Mouse (Mus musculus) forebrain, embryonic 13.5 days (tissue): Measurements from ENCODE around the gene Habp4. TPM values are rescaled to one million over a fixed set of nuclear protein-coding genes. Genes with fewer than 3 reads are reported as not detected.

Experiments
- ATAC-seq: fragments of 200-750 bp; cut with Nextera tagmentation; 2 replicates; pipeline ENCODE4 v1.8.0; 2017
- H3K27ac ChIP-seq: fragments of 300-500 bp; sonication (generic); 2 replicates; pipeline ENCODE4 v1.5.1; 2015; ENCODE audit warnings: inconsistent platforms, mild to moderate bottlenecking, moderate library complexity
- H3K27me3 ChIP-seq: fragments of 300-500 bp; sonication (generic); 2 replicates; pipeline ENCODE4 v1.6.1; 2015; ENCODE audit warnings: mild to moderate bottlenecking, inconsistent platforms
- H3K36me3 ChIP-seq: fragments of 300-500 bp; sonication (generic); 2 replicates; pipeline ENCODE4 v1.6.1; 2015; ENCODE audit warnings: mild to moderate bottlenecking, inconsistent platforms; ENCODE audit not compliant: poor library complexity, severe bottlenecking
- H3K4me1 ChIP-seq: fragments of 300-500 bp; sonication (generic); 2 replicates; pipeline ENCODE4 v1.6.1; 2015; ENCODE audit warnings: inconsistent platforms
- H3K4me2 ChIP-seq: fragments of 300-500 bp; sonication (generic); 2 replicates; pipeline ENCODE4 v1.6.1; 2015; ENCODE audit warnings: inconsistent platforms, mild to moderate bottlenecking, moderate library complexity
- H3K4me3 ChIP-seq: fragments of 300-500 bp; sonication (generic); 2 replicates; pipeline ENCODE4 v1.5.1; 2015; ENCODE audit warnings: mild to moderate bottlenecking, inconsistent platforms
- H3K9ac ChIP-seq: fragments of 300-500 bp; sonication (generic); 2 replicates; pipeline ENCODE4 v1.6.1; 2015; ENCODE audit warnings: mild to moderate bottlenecking, inconsistent platforms
- H3K9me3 ChIP-seq: fragments of 300-500 bp; sonication (generic); replicated peaks from 2 replicates; pipeline ENCODE4 v1.6.1; 2016; ENCODE audit warnings: inconsistent platforms
- WGBS: fragments of 180-500 bp; shearing (Covaris S2); methylation state at CpG from one replicate; pipeline ENCODE4 v1.1.7; 2015; 5-methylcytosine and 5-hydroxymethylcytosine counted together
- polyA plus RNA-seq: library from polyadenylated mRNA; unstranded; fragments of >200 nt; fragmentation: Nextera tagmentation; extraction: Ambion mirVana; gene quantifications from 2 replicates; pipeline ENCODE4 v1.2.1, GENCODE M21; 2015

Gene Habp4
- polyA plus RNA-seq, 1 experiment from 2014 or later, result 10.9 TPM

- Histone ChIP-seq H3K4me1 (peaks cover 11% of the 10 kb centered on the region), H3K4me3 (no peak overlapping the region), H3K36me3 (peaks cover 3% of the 10 kb centered on the region; the same call in 1 of the 2 replicates), H3K9ac (no peak overlapping the region), H3K4me2 (no peak overlapping the region), H3K27me3 (no peaks in the 10 kb centered on the region), H3K27ac (no peak overlapping the region), H3K9me3 (no peaks in the 10 kb centered on the region)
- no peak for ATAC-seq
- 87% methylated on average over 4 of the region's 4 CpGs for WGBS
Measured at GRCm38 (mm10) chr13:64180300-64180699, 18.7 kb downstream of the Habp4 start.

GRCm38 (mm10) chr13:64180888-64181287 lies 19.3 kb downstream of the Habp4 start:
- peaks cover 11% of the 10 kb centered on the region for H3K4me1 ChIP-seq
- no peaks in the 10 kb centered on the region for H3K27me3 ChIP-seq
- 83% methylated on average over 3 of the region's 3 CpGs for WGBS
- H3K4me3 ChIP-seq, result no peak overlapping the region
- H3K4me2 ChIP-seq, result no peak overlapping the region
- H3K36me3 ChIP-seq, result peaks cover 9% of the 10 kb centered on the region
- ATAC-seq, result no peak
- no peak overlapping the region for H3K27ac ChIP-seq
- H3K9ac ChIP-seq, result no peak overlapping the region
- H3K9me3 ChIP-seq, result no peaks in the 10 kb centered on the region

- Histone ChIP-seq H3K9ac (no peak overlapping the region), H3K9me3 (no peaks in the 10 kb centered on the region), H3K36me3 (peaks cover 15% of the 10 kb centered on the region), H3K4me3 (no peak overlapping the region), H3K27ac (no peak overlapping the region), H3K27me3 (no peaks in the 10 kb centered on the region), H3K4me2 (no peak overlapping the region), H3K4me1 (peaks cover 11% of the 10 kb centered on the region)
- ATAC-seq, result no peak
- WGBS, result 85% methylated on average over 2 of the region's 2 CpGs
Measured at GRCm38 (mm10) chr13:64182091-64182490, 20.5 kb downstream of the Habp4 start.

- ATAC-seq, result no peak
- Histone ChIP-seq H3K27ac (no peak overlapping the region), H3K27me3 (no peaks in the 10 kb centered on the region), H3K9me3 (no peaks in the 10 kb centered on the region), H3K9ac (no peak overlapping the region), H3K4me1 (peaks cover 8% of the 10 kb centered on the region), H3K4me2 (no peak overlapping the region), H3K36me3 (peaks cover 15% of the 10 kb centered on the region), H3K4me3 (no peak overlapping the region)
- WGBS, result 87% methylated on average over 4 of the region's 4 CpGs
Measured at GRCm38 (mm10) chr13:64183583-64183982, 22.0 kb downstream of the Habp4 start.

- ATAC-seq, result no peak
- Histone ChIP-seq H3K9me3 (no peaks in the 10 kb centered on the region), H3K4me1 (0 out of 2 replicates have a peak, but pooled peaks cover under 1% of the 10 kb centered on the region), H3K36me3 (peaks cover 15% of the 10 kb centered on the region), H3K4me2 (no peak overlapping the region), H3K27ac (no peak overlapping the region), H3K9ac (no peak overlapping the region), H3K27me3 (no peaks in the 10 kb centered on the region), H3K4me3 (no peak overlapping the region)
- WGBS, result 86% methylated on average over 10 of the region's 10 CpGs
Measured at GRCm38 (mm10) chr13:64184361-64184760, 22.7 kb downstream of the Habp4 start.

GRCm38 (mm10) chr13:64185176-64185575 lies 23.6 kb downstream of the Habp4 start:
- Histone ChIP-seq H3K4me1 (no peaks in the 10 kb centered on the region), H3K9me3 (no peaks in the 10 kb centered on the region), H3K27me3 (no peaks in the 10 kb centered on the region), H3K4me2 (no peak overlapping the region), H3K4me3 (no peak overlapping the region), H3K27ac (no peak overlapping the region), H3K36me3 (peaks cover 15% of the 10 kb centered on the region), H3K9ac (no peak overlapping the region)
- WGBS, result 83% methylated on average over 7 of the region's 7 CpGs
- ATAC-seq, result no peak

- Histone ChIP-seq H3K4me2 (no peak overlapping the region), H3K4me3 (no peak overlapping the region), H3K9ac (no peak overlapping the region), H3K27ac (no peak overlapping the region), H3K36me3 (peaks cover 15% of the 10 kb centered on the region), H3K9me3 (no peaks in the 10 kb centered on the region), H3K4me1 (no peaks in the 10 kb centered on the region), H3K27me3 (no peaks in the 10 kb centered on the region)
- ATAC-seq, result no peak
- WGBS, result 93% methylated on average over 9 of the region's 9 CpGs
Measured at GRCm38 (mm10) chr13:64185586-64185985, 24.0 kb downstream of the Habp4 start.

- no peak overlapping the region for H3K27ac ChIP-seq
- no peak for ATAC-seq
- WGBS, result 93% methylated on average over 4 of the region's 4 CpGs
- H3K9ac ChIP-seq, result no peak overlapping the region
- H3K4me1 ChIP-seq, result no peaks in the 10 kb centered on the region
- peaks cover 15% of the 10 kb centered on the region for H3K36me3 ChIP-seq
- no peak overlapping the region for H3K4me2 ChIP-seq
- H3K4me3 ChIP-seq, result no peak overlapping the region
- no peaks in the 10 kb centered on the region for H3K9me3 ChIP-seq
- H3K27me3 ChIP-seq, result no peaks in the 10 kb centered on the region
Measured at GRCm38 (mm10) chr13:64186516-64186915, 24.9 kb downstream of the Habp4 start.

- Histone ChIP-seq H3K27me3 (no peaks in the 10 kb centered on the region), H3K9me3 (no peaks in the 10 kb centered on the region), H3K4me1 (no peaks in the 10 kb centered on the region), H3K4me2 (no peak overlapping the region), H3K36me3 (peaks cover 15% of the 10 kb centered on the region), H3K4me3 (no peak overlapping the region), H3K9ac (no peak overlapping the region), H3K27ac (no peak overlapping the region)
- no peak for ATAC-seq
Measured at GRCm38 (mm10) chr13:64187065-64187464, 25.4 kb downstream of the Habp4 start.

- H3K4me2 ChIP-seq, result no peak overlapping the region
- H3K9me3 ChIP-seq, result no peaks in the 10 kb centered on the region
- no peak overlapping the region for H3K9ac ChIP-seq
- H3K36me3 ChIP-seq, result peaks cover 7% of the 10 kb centered on the region; the same call in 1 of the 2 replicates
- no peaks in the 10 kb centered on the region for H3K27me3 ChIP-seq
- ATAC-seq, result no peak
- WGBS, result 93% methylated on average over 6 of the region's 6 CpGs
- no peak overlapping the region for H3K27ac ChIP-seq
- H3K4me3 ChIP-seq, result no peak overlapping the region
- H3K4me1 ChIP-seq, result 0 out of 2 replicates have a peak, but pooled peaks cover 3% of the 10 kb centered on the region
Measured at GRCm38 (mm10) chr13:64197899-64198298, 36.3 kb downstream of the Habp4 start.

- no peak for ATAC-seq
- Histone ChIP-seq H3K27ac (no peak overlapping the region), H3K4me2 (no peak overlapping the region), H3K9me3 (no peaks in the 10 kb centered on the region), H3K27me3 (no peaks in the 10 kb centered on the region), H3K9ac (no peak overlapping the region), H3K36me3 (peaks cover 7% of the 10 kb centered on the region; the same call in 1 of the 2 replicates), H3K4me3 (no peak overlapping the region), H3K4me1 (0 out of 2 replicates have a peak, but pooled peaks cover 3% of the 10 kb centered on the region)
- WGBS, result 95% methylated on average over 4 of the region's 4 CpGs
Measured at GRCm38 (mm10) chr13:64198310-64198709, 36.7 kb downstream of the Habp4 start.

GRCm38 (mm10) chr13:64200911-64201310 lies 39.3 kb downstream of the Habp4 start:
- Histone ChIP-seq H3K9me3 (no peaks in the 10 kb centered on the region), H3K4me2 (no peak overlapping the region), H3K4me3 (no peak overlapping the region), H3K36me3 (0 out of 2 replicates have a peak, but pooled peaks cover 2% of the 10 kb centered on the region), H3K27ac (no peak overlapping the region), H3K4me1 (0 out of 2 replicates have a peak, but pooled peaks cover 3% of the 10 kb centered on the region), H3K9ac (no peak overlapping the region), H3K27me3 (no peaks in the 10 kb centered on the region)
- no peak for ATAC-seq
- WGBS, result 98% methylated on average over 4 of the region's 4 CpGs

GRCm38 (mm10) chr13:64204726-64205125 lies 43.1 kb downstream of the Habp4 start:
- H3K4me2 ChIP-seq, result no peak overlapping the region
- no peaks in the 10 kb centered on the region for H3K27me3 ChIP-seq
- H3K27ac ChIP-seq, result no peak overlapping the region
- H3K4me3 ChIP-seq, result no peak overlapping the region
- ATAC-seq, result no peak
- 69% methylated on average over 2 of the region's 2 CpGs for WGBS
- H3K9ac ChIP-seq, result no peak overlapping the region
- no peaks in the 10 kb centered on the region for H3K36me3 ChIP-seq
- H3K4me1 ChIP-seq, result 0 out of 2 replicates have a peak, but pooled peaks cover 3% of the 10 kb centered on the region
- H3K9me3 ChIP-seq, result no peaks in the 10 kb centered on the region
